10 mouse cellular contexts compared by ENCODE assay signal in the genomic region with DNA sequence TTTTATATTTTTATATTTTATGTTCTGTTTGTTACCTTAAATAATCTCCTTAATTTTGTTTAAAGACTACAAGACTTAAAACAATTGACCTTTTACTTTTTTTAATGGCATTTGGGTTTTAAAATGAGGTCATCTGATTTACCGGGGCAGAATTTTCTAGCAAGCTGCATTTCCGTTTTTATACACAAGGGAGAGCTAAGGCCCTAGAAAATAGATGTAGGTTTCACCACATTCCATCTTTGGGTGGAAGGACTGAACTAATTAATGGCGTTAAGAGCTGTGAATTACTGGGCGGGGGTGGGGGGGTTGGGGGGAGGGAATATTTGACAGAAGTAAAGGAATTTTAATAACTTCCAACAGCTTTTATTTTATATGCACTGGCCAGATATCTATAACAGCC.
DNase-seq lines count a peak whose midpoint lies in the region; ATAC-seq and TF ChIP-seq lines count a peak whose summit lies in the region.
"Had no signal": no experiment of that assay in that cellular context is flagged by ENCODE, and none has a peak within 500 bp of the region (broad histone marks: within the 10 kb centered on the region; RNA-seq: fewer than 3 reads in every experiment).

No protein-coding gene starts in this region.

- DNase-seq in hindbrain, embryonic 11.5 days (ENCODE audit: low spot score) = peak; percentile 43
- peak; percentile 18 for DNase-seq in thymus, postnatal 0 days (ENCODE audit: low spot score)
- DNase-seq in thymus, postnatal 36 days = no peak
- no peak for DNase-seq in stomach, postnatal 0 days (ENCODE audit: low spot score)
- no peak for DNase-seq in T-cell, adult 2 months (ENCODE audit: low spot score)
- DNase-seq in urinary bladder, postnatal 25 days (ENCODE audit: low spot score) = no peak
- DNase-seq: heart, postnatal 4 days; layer of hippocampus, postnatal 36 days had no signal

- ATAC-seq in hindbrain, embryonic 11.5 days (ENCODE audit: low FRiP score) = no peak
- ATAC-seq in hindbrain, embryonic 13.5 days (ENCODE audit: low FRiP score) = no peak
- ATAC-seq in forebrain, embryonic 13.5 days = peak; percentile 62; the same call in 1 of the 2 replicates
- ATAC-seq in stomach, postnatal 0 days (ENCODE audit: low FRiP score, low TSS enrichment) = no peak

- no peaks in the 10 kb centered on the region for H3K27me3 ChIP-seq in hindbrain, embryonic 11.5 days (ENCODE audit: control insufficient read depth, insufficient read depth, low read length)
- no peaks in the 10 kb centered on the region for H3K27me3 ChIP-seq in hindbrain, embryonic 13.5 days
- no peaks in the 10 kb centered on the region for H3K27me3 ChIP-seq in forebrain, embryonic 13.5 days
- no peaks in the 10 kb centered on the region for H3K27me3 ChIP-seq in stomach, postnatal 0 days (ENCODE audit: control insufficient read depth, insufficient read depth, low read length)

- no peak overlapping the region for H3K27ac ChIP-seq in hindbrain, embryonic 11.5 days (ENCODE audit: low read depth, low read length)
- no peak overlapping the region for H3K27ac ChIP-seq in hindbrain, embryonic 13.5 days
- H3K27ac ChIP-seq in forebrain, embryonic 13.5 days = no peak overlapping the region
- no peak overlapping the region for H3K27ac ChIP-seq in stomach, postnatal 0 days (replicated peaks)

- no peak overlapping the region for H3K9ac ChIP-seq in hindbrain, embryonic 11.5 days (ENCODE audit: low read depth, low read length)
- no peak overlapping the region for H3K9ac ChIP-seq in hindbrain, embryonic 13.5 days
- H3K9ac ChIP-seq in forebrain, embryonic 13.5 days = no peak overlapping the region
- H3K9ac ChIP-seq in stomach, postnatal 0 days (ENCODE audit: low read length) = no peak overlapping the region

- H3K36me3 ChIP-seq in hindbrain, embryonic 11.5 days (ENCODE audit: control insufficient read depth, insufficient read depth, low read length) = no peaks in the 10 kb centered on the region
- H3K36me3 ChIP-seq in hindbrain, embryonic 13.5 days = no peaks in the 10 kb centered on the region
- H3K36me3 ChIP-seq in forebrain, embryonic 13.5 days (ENCODE audit: poor library complexity, severe bottlenecking) = no peaks in the 10 kb centered on the region
- H3K36me3 ChIP-seq in stomach, postnatal 0 days (ENCODE audit: control insufficient read depth, insufficient read depth, low read length) = no peaks in the 10 kb centered on the region

- no peaks in the 10 kb centered on the region for H3K4me1 ChIP-seq in hindbrain, embryonic 11.5 days (replicated peaks; ENCODE audit: control insufficient read depth, insufficient read depth, low read length)
- H3K4me1 ChIP-seq in hindbrain, embryonic 13.5 days (replicated peaks) = peaks cover 24% of the 10 kb centered on the region
- peaks cover 26% of the 10 kb centered on the region for H3K4me1 ChIP-seq in forebrain, embryonic 13.5 days
- no peaks in the 10 kb centered on the region for H3K4me1 ChIP-seq in stomach, postnatal 0 days (replicated peaks; ENCODE audit: control insufficient read depth, insufficient read depth)

- TF ChIP-seq CTCF in stomach, postnatal 0 days (IDR thresholded peaks at IDR 0.05; ENCODE audit: low read depth) = peak; percentile 77

- H3K4me3 ChIP-seq in hindbrain, embryonic 11.5 days (ENCODE audit: low read depth, low read length) = no peak overlapping the region
- H3K4me3 ChIP-seq in hindbrain, embryonic 13.5 days = no peak overlapping the region
- no peak overlapping the region for H3K4me3 ChIP-seq in forebrain, embryonic 13.5 days
- no peak overlapping the region for H3K4me3 ChIP-seq in stomach, postnatal 0 days (ENCODE audit: low read depth, low read length)

- no peak overlapping the region for H3K4me2 ChIP-seq in hindbrain, embryonic 11.5 days (replicated peaks; ENCODE audit: low read depth, low read length)
- H3K4me2 ChIP-seq in hindbrain, embryonic 13.5 days = no peak overlapping the region
- H3K4me2 ChIP-seq in forebrain, embryonic 13.5 days = no peak overlapping the region
- H3K4me2 ChIP-seq in stomach, postnatal 0 days (replicated peaks; ENCODE audit: low read depth) = no peak overlapping the region

- no peak for TF ChIP-seq EP300 in stomach, postnatal 0 days (optimal IDR thresholded peaks at IDR 0.05)

- WGBS in hindbrain, embryonic 11.5 days = 11% methylated on average over 4 of the region's 4 CpGs
- WGBS in hindbrain, embryonic 13.5 days = 7% methylated on average over 4 of the region's 4 CpGs
- WGBS in forebrain, embryonic 13.5 days = 3% methylated on average over 4 of the region's 4 CpGs
- 3% methylated on average over 4 of the region's 4 CpGs for WGBS in stomach, postnatal 0 days

- no peaks in the 10 kb centered on the region for H3K9me3 ChIP-seq in hindbrain, embryonic 11.5 days (ENCODE audit: control insufficient read depth, low read length)
- no peaks in the 10 kb centered on the region for H3K9me3 ChIP-seq in hindbrain, embryonic 13.5 days
- no peaks in the 10 kb centered on the region for H3K9me3 ChIP-seq in forebrain, embryonic 13.5 days (replicated peaks)
- no peaks in the 10 kb centered on the region for H3K9me3 ChIP-seq in stomach, postnatal 0 days (ENCODE audit: control insufficient read depth, low read length)

Comparison
In these comparisons a context has a peak if more than half of its experiments do, and no peak if none do; other contexts are left out.
1. DNase-seq: peak in hindbrain, embryonic 11.5 days (single experiment) and thymus, postnatal 0 days (single experiment); none in thymus, postnatal 36 days (0 of 2), stomach, postnatal 0 days (single experiment), T-cell, adult 2 months (single experiment) and urinary bladder, postnatal 25 days (single experiment).